Mouse (Mus musculus) embryonic facial prominence, embryonic 14.5 days (tissue): ENCODE data around the gene Fam213b. TPM values are rescaled to one million over a fixed set of nuclear protein-coding genes. Genes with fewer than 3 reads are reported as not detected.

ENCODE experiments used
- ATAC-seq: fragments of 200-750 bp; cut with Nextera tagmentation; 2 replicates; pipeline ENCODE4 v1.8.0; 2017; ENCODE audit warnings: low read depth, moderate number of reproducible peaks, moderate TSS enrichment
- DNase-seq: peaks from one replicate; pipeline ENCODE4 v3.0.0-alpha.2; 2015; ENCODE audit warnings: low spot score
- H3K27ac ChIP-seq: fragments of 300-500 bp; sonication (generic); replicated peaks from 2 replicates; pipeline ENCODE4 v1.5.1; 2014; ENCODE audit warnings: low read depth, mild to moderate bottlenecking, low read length, moderate library complexity
- H3K27me3 ChIP-seq: fragments of 300-500 bp; sonication (generic); replicated peaks from 2 replicates; pipeline ENCODE4 v1.6.1; 2014; ENCODE audit warnings: low read length; ENCODE audit not compliant: control insufficient read depth, insufficient read depth
- H3K36me3 ChIP-seq: fragments of 300-500 bp; sonication (generic); 2 replicates; pipeline ENCODE4 v1.6.1; 2014; ENCODE audit warnings: low read length, mixed read lengths; ENCODE audit not compliant: control insufficient read depth, insufficient read depth
- H3K4me1 ChIP-seq: fragments of 300-500 bp; sonication (generic); 2 replicates; pipeline ENCODE4 v1.6.1; 2014; ENCODE audit warnings: antibody characterized with exemption, low read length; ENCODE audit not compliant: control insufficient read depth, insufficient read depth
- H3K4me2 ChIP-seq: fragments of 300-500 bp; sonication (generic); 2 replicates; pipeline ENCODE4 v1.6.1; 2014; ENCODE audit warnings: low read depth, mild to moderate bottlenecking, low read length, moderate library complexity, mixed read lengths
- H3K4me3 ChIP-seq: fragments of 300-500 bp; sonication (generic); 2 replicates; pipeline ENCODE4 v1.5.1; 2014; ENCODE audit warnings: low read depth, mild to moderate bottlenecking, low read length
- H3K9ac ChIP-seq: fragments of 300-500 bp; sonication (generic); 2 replicates; pipeline ENCODE4 v1.6.1; 2014; ENCODE audit warnings: low read depth, mild to moderate bottlenecking, low read length, moderate library complexity, mixed read lengths
- H3K9me3 ChIP-seq: fragments of 300-500 bp; sonication (generic); 2 replicates; pipeline ENCODE4 v1.6.1; 2016; ENCODE audit warnings: low read length; ENCODE audit not compliant: control insufficient read depth
- WGBS: fragments of 180-500 bp; shearing (Covaris S2); extraction: QIAGEN DNeasy Blood & Tissue Kit; methylation state at CpG from one replicate; pipeline ENCODE4 v1.1.7; 2014; 5-methylcytosine and 5-hydroxymethylcytosine counted together
- polyA plus RNA-seq: library from polyadenylated mRNA; unstranded; fragments of >200 nt; fragmentation: Nextera tagmentation; extraction: Ambion mirVana; gene quantifications from 2 replicates; pipeline ENCODE4 v1.2.1, GENCODE M21; 2014

Gene Fam213b
- polyA plus RNA-seq, 1 experiment from 2014 or later, result 52.1 TPM

- WGBS, result 18% methylated on average over 5 of the region's 5 CpGs
- H3K4me3 ChIP-seq, result peak overlapping the region; percentile 20
These were observed 29.0 kb upstream of the Fam213b start for GRCm38 (mm10) chr4:154927899-154928337.

GRCm38 (mm10) chr4:154926969-154927898 lies 28.3 kb upstream of the Fam213b start:
- peak overlapping the region; percentile 20 for H3K4me3 ChIP-seq
- 50% methylated on average over 8 of the region's 9 CpGs for WGBS
- peak overlapping the region; percentile 65 for H3K27ac ChIP-seq
- H3K4me1 ChIP-seq, result peaks cover 18% of the 10 kb centered on the region
- H3K9ac ChIP-seq, result peak overlapping the region; percentile 46; the same call in 1 of the 2 replicates
- no peaks in the 10 kb centered on the region for H3K36me3 ChIP-seq
- peak overlapping the region; percentile 45 for H3K4me2 ChIP-seq
- DNase-seq (no peak), ATAC-seq (no peak)
- H3K9me3 ChIP-seq, result no peaks in the 10 kb centered on the region
- no peaks in the 10 kb centered on the region for H3K27me3 ChIP-seq

More at GRCm38 (mm10) chr4:154927899-154928337, 29.0 kb upstream of the Fam213b start:
- peak overlapping the region; percentile 65 for H3K27ac ChIP-seq
- peak; percentile 52 for DNase-seq
- peak overlapping the region; percentile 45 for H3K4me2 ChIP-seq
- H3K9me3 ChIP-seq, result no peaks in the 10 kb centered on the region
- no peaks in the 10 kb centered on the region for H3K27me3 ChIP-seq
- peak; percentile 57; the same call in 1 of the 2 replicates for ATAC-seq
- peaks cover 18% of the 10 kb centered on the region for H3K4me1 ChIP-seq
- peak overlapping the region; percentile 46; the same call in 1 of the 2 replicates for H3K9ac ChIP-seq
- no peaks in the 10 kb centered on the region for H3K36me3 ChIP-seq

GRCm38 (mm10) chr4:154925413-154925812 lies 26.5 kb upstream of the Fam213b start:
- no peak for ATAC-seq
- 49% methylated on average over 4 of the region's 4 CpGs for WGBS
- Histone ChIP-seq H3K27me3 (no peaks in the 10 kb centered on the region), H3K9ac (no peak overlapping the region), H3K4me2 (no peak overlapping the region), H3K4me1 (peaks cover 18% of the 10 kb centered on the region), H3K4me3 (no peak overlapping the region), H3K9me3 (no peaks in the 10 kb centered on the region), H3K36me3 (no peaks in the 10 kb centered on the region), H3K27ac (no peak overlapping the region)
- no peak for DNase-seq

- no peak for DNase-seq
- H3K4me3 ChIP-seq, result no peak overlapping the region
- no peaks in the 10 kb centered on the region for H3K27me3 ChIP-seq
- H3K9me3 ChIP-seq, result no peaks in the 10 kb centered on the region
- H3K27ac ChIP-seq, result no peak overlapping the region
- peaks cover 8% of the 10 kb centered on the region for H3K4me1 ChIP-seq
- ATAC-seq, result no peak
- no peak overlapping the region for H3K4me2 ChIP-seq
- H3K9ac ChIP-seq, result no peak overlapping the region
- 82% methylated on average over 5 of the region's 5 CpGs for WGBS
- no peaks in the 10 kb centered on the region for H3K36me3 ChIP-seq
These were observed 24.0 kb upstream of the Fam213b start for GRCm38 (mm10) chr4:154922931-154923330.

GRCm38 (mm10) chr4:154922291-154922690 lies 23.4 kb upstream of the Fam213b start:
- H3K9ac ChIP-seq, result no peak overlapping the region
- WGBS, result 66% methylated on average over 4 of the region's 4 CpGs

GRCm38 (mm10) chr4:154916662-154917061 lies 17.7 kb upstream of the Fam213b start:
- Histone ChIP-seq H3K9ac (no peak overlapping the region), H3K4me3 (no peak overlapping the region), H3K36me3 (no peaks in the 10 kb centered on the region), H3K4me1 (no peaks in the 10 kb centered on the region), H3K27ac (no peak overlapping the region), H3K9me3 (no peaks in the 10 kb centered on the region), H3K4me2 (no peak overlapping the region), H3K27me3 (no peaks in the 10 kb centered on the region)
- no peak for ATAC-seq
- WGBS, result 83% methylated on average over 4 of the region's 4 CpGs
- no peak for DNase-seq

More at GRCm38 (mm10) chr4:154922291-154922690, 23.4 kb upstream of the Fam213b start:
- Histone ChIP-seq H3K9me3 (no peaks in the 10 kb centered on the region), H3K4me2 (no peak overlapping the region), H3K4me1 (peaks cover 2% of the 10 kb centered on the region), H3K36me3 (no peaks in the 10 kb centered on the region), H3K27me3 (no peaks in the 10 kb centered on the region), H3K27ac (no peak overlapping the region), H3K4me3 (no peak overlapping the region)
- DNase-seq (no peak), ATAC-seq (no peak)

- WGBS, result 80% methylated on average over 10 of the region's 10 CpGs
- Histone ChIP-seq H3K9me3 (no peaks in the 10 kb centered on the region), H3K9ac (no peak overlapping the region), H3K36me3 (no peaks in the 10 kb centered on the region), H3K27me3 (no peaks in the 10 kb centered on the region), H3K4me1 (peaks cover 3% of the 10 kb centered on the region; the same call in 1 of the 2 replicates), H3K4me3 (no peak overlapping the region), H3K4me2 (no peak overlapping the region), H3K27ac (no peak overlapping the region)
- DNase-seq (no peak), ATAC-seq (no peak)
These were observed 16.4 kb upstream of the Fam213b start for GRCm38 (mm10) chr4:154915286-154915685.

- H3K9ac ChIP-seq, result no peak overlapping the region
- WGBS, result 72% methylated on average over 3 of the region's 3 CpGs
- DNase-seq, result no peak
- no peaks in the 10 kb centered on the region for H3K9me3 ChIP-seq
- no peaks in the 10 kb centered on the region for H3K27me3 ChIP-seq
- no peak overlapping the region for H3K4me3 ChIP-seq
- no peak overlapping the region for H3K27ac ChIP-seq
- no peaks in the 10 kb centered on the region for H3K36me3 ChIP-seq
- no peak overlapping the region for H3K4me2 ChIP-seq
- H3K4me1 ChIP-seq, result peaks cover 3% of the 10 kb centered on the region; the same call in 1 of the 2 replicates
- ATAC-seq, result no peak
These were observed 15.8 kb upstream of the Fam213b start for GRCm38 (mm10) chr4:154914707-154915106.
